Mouse (Mus musculus): ENCODE results near the gene Sh3bgrl2. TPM values are rescaled to one million over a fixed set of nuclear protein-coding genes. Genes with fewer than 3 reads are reported as not detected.

The Sh3bgrl2 gene
- polyA plus RNA-seq, 1 experiment = 3.0 TPM

GRCm38 (mm10) chr9:83596132-83596531, 48.0 kb downstream of the Sh3bgrl2 start:
- WGBS = 90% methylated on average over 6 of the region's 6 CpGs
- TF ChIP-seq CTCF (IDR thresholded peaks at IDR 0.05; ENCODE audit: borderline replicate concordance, control insufficient read depth, extremely low read depth, insufficient read depth, low read length, poor library complexity) (no peak), POLR2A (IDR thresholded peaks at IDR 0.05; ENCODE audit: control insufficient read depth, extremely low read depth, insufficient read depth, low read length, poor library complexity) (no peak)
- H3K36me3 ChIP-seq (ENCODE audit: control insufficient read depth, insufficient read depth, low read length) = no peaks in the 10 kb centered on the region

GRCm38 (mm10) chr9:83596646-83597481, 48.7 kb downstream of the Sh3bgrl2 start:
- no peaks in the 10 kb centered on the region for H3K4me1 ChIP-seq (replicated peaks; ENCODE audit: control insufficient read depth, insufficient read depth, low read length)
- DNase-seq = no peak
- TF ChIP-seq CTCF (IDR thresholded peaks at IDR 0.05; ENCODE audit: borderline replicate concordance, control insufficient read depth, extremely low read depth, insufficient read depth, low read length, poor library complexity) = no peak
- no peak for TF ChIP-seq POLR2A (IDR thresholded peaks at IDR 0.05; ENCODE audit: control insufficient read depth, extremely low read depth, insufficient read depth, low read length, poor library complexity)
- no peaks in the 10 kb centered on the region for H3K27me3 ChIP-seq (ENCODE audit: control insufficient read depth, insufficient read depth, low read length)
- H3K36me3 ChIP-seq (ENCODE audit: control insufficient read depth, insufficient read depth, low read length) = no peaks in the 10 kb centered on the region
- H3K4me3 ChIP-seq (ENCODE audit: control insufficient read depth, insufficient read depth, low read length) = no peak overlapping the region
- no peak overlapping the region for H3K27ac ChIP-seq (ENCODE audit: control insufficient read depth, insufficient read depth, low read length)
- WGBS = 91% methylated on average over 13 of the region's 13 CpGs

More at GRCm38 (mm10) chr9:83596132-83596531, 48.0 kb downstream of the Sh3bgrl2 start:
- H3K4me1 ChIP-seq (replicated peaks; ENCODE audit: control insufficient read depth, insufficient read depth, low read length) = no peaks in the 10 kb centered on the region
- DNase-seq = no peak
- H3K27me3 ChIP-seq (ENCODE audit: control insufficient read depth, insufficient read depth, low read length) = no peaks in the 10 kb centered on the region
- no peak overlapping the region for H3K4me3 ChIP-seq (ENCODE audit: control insufficient read depth, insufficient read depth, low read length)
- H3K27ac ChIP-seq (ENCODE audit: control insufficient read depth, insufficient read depth, low read length) = no peak overlapping the region

DNA sequence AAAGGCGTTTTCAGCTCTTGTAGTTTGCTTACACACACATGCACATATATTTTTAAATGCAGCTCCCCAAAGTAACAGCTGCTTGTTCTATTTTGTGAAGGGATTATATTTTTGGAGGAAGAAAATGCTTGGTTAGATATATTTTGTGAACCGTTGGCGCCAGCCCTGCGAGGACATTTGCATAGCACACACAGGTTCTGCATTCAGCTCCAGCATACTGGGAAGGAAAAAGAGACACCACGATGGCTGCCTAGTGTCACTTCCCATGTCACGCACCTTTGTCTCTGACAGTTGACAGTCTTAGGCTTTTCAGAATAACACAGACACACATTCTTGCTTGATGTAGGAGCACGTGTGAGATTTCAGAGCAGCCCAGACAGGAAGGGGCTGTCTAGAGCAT, 49.9 kb downstream of the Sh3bgrl2 start:
- Histone ChIP-seq H3K36me3 (ENCODE audit: control insufficient read depth, insufficient read depth, low read length) (no peaks in the 10 kb centered on the region), H3K4me1 (replicated peaks; ENCODE audit: control insufficient read depth, insufficient read depth, low read length) (no peaks in the 10 kb centered on the region), H3K27ac (ENCODE audit: control insufficient read depth, insufficient read depth, low read length) (no peak overlapping the region), H3K27me3 (ENCODE audit: control insufficient read depth, insufficient read depth, low read length) (no peaks in the 10 kb centered on the region), H3K4me3 (ENCODE audit: control insufficient read depth, insufficient read depth, low read length) (no peak overlapping the region)
- 86% methylated on average over 7 of the region's 7 CpGs for WGBS
- no peak for DNase-seq
- TF ChIP-seq POLR2A (IDR thresholded peaks at IDR 0.05; ENCODE audit: control insufficient read depth, extremely low read depth, insufficient read depth, low read length, poor library complexity) = no peak
- no peak for TF ChIP-seq CTCF (IDR thresholded peaks at IDR 0.05; ENCODE audit: borderline replicate concordance, control insufficient read depth, extremely low read depth, insufficient read depth, low read length, poor library complexity)

GRCm38 (mm10) chr9:83599505-83599904, 51.4 kb downstream of the Sh3bgrl2 start:
- no peaks in the 10 kb centered on the region for H3K4me1 ChIP-seq (replicated peaks; ENCODE audit: control insufficient read depth, insufficient read depth, low read length)
- 68% methylated on average over 6 of the region's 6 CpGs for WGBS
- no peak for TF ChIP-seq CTCF (IDR thresholded peaks at IDR 0.05; ENCODE audit: borderline replicate concordance, control insufficient read depth, extremely low read depth, insufficient read depth, low read length, poor library complexity)
- TF ChIP-seq POLR2A (IDR thresholded peaks at IDR 0.05; ENCODE audit: control insufficient read depth, extremely low read depth, insufficient read depth, low read length, poor library complexity) = no peak
- no peaks in the 10 kb centered on the region for H3K36me3 ChIP-seq (ENCODE audit: control insufficient read depth, insufficient read depth, low read length)
- H3K4me3 ChIP-seq (ENCODE audit: control insufficient read depth, insufficient read depth, low read length) = no peak overlapping the region
- no peaks in the 10 kb centered on the region for H3K27me3 ChIP-seq (ENCODE audit: control insufficient read depth, insufficient read depth, low read length)
- no peak for DNase-seq
- no peak overlapping the region for H3K27ac ChIP-seq (ENCODE audit: control insufficient read depth, insufficient read depth, low read length)

DNA sequence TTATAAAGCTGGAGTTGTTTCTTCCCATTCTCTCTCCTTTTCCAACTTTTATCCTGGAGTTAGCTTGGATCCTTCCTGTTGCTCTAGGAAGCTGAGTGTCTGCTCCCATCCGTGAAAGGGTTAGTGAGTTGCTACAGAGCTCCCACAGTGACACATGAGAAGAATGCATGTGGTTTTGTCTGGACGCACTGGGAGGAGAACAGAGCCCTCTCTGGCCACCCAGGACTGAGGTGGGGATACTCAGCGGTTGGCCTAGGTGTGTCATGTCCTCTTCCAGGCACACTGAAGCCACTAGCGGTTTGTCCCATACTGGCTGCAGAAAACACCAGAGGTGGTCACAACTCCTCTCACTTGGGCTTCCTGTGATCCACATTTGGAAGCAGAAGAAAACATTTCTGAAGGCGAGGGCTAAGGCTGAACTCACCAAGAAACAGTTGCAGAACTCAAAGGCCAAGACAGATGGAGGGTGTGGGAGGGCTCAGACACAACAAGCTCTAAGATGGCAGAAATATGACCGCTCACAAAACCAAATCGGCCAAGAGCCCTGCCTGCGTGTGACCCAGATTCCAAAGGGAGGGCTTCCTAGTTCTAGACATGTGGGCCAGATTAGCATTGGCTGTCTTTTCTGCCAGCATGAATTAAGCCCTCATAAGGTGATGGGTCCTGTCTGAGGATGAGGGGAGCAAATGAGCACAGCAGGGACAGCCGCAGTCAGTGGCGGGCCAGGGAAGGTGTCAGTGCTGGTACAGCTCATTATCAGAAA, 52.3 kb downstream of the Sh3bgrl2 start:
- Histone ChIP-seq H3K36me3 (ENCODE audit: control insufficient read depth, insufficient read depth, low read length) (no peaks in the 10 kb centered on the region), H3K27ac (ENCODE audit: control insufficient read depth, insufficient read depth, low read length) (no peak overlapping the region), H3K27me3 (ENCODE audit: control insufficient read depth, insufficient read depth, low read length) (no peaks in the 10 kb centered on the region), H3K4me3 (ENCODE audit: control insufficient read depth, insufficient read depth, low read length) (no peak overlapping the region), H3K4me1 (replicated peaks; ENCODE audit: control insufficient read depth, insufficient read depth, low read length) (no peaks in the 10 kb centered on the region)
- no peak for TF ChIP-seq CTCF (IDR thresholded peaks at IDR 0.05; ENCODE audit: borderline replicate concordance, control insufficient read depth, extremely low read depth, insufficient read depth, low read length, poor library complexity)
- DNase-seq = no peak
- 90% methylated on average over 10 of the region's 10 CpGs for WGBS

DNA sequence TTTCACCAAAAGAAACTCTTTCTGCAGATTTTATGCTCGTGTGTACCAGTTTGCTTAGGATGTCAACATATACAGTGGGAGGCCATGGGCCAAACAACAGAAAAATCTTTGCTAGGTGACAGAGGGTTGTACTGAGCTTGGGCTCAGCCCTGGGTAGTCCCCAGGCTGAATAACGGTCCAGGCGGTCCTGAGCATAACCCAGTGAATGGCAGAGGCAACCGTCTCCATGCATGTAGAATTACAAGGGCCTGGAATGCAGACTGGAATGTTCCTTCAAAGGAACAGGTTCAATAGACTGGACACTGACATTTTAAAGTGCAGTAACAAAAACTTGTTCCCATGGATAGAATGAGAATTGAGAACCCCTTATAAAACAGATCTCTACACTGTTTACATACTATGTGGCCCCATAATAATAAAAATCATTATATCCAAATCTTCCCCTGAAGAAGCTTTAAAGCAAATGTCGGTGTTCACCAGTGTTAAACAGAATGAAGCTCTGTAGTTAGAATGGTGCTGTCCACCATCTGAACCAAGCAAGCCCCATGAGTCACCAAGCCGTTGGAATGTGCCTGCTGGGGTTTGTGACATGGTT, 54.1 kb downstream of the Sh3bgrl2 start:
- 93% methylated on average over 6 of the region's 6 CpGs for WGBS
- TF ChIP-seq POLR2A (IDR thresholded peaks at IDR 0.05; ENCODE audit: control insufficient read depth, extremely low read depth, insufficient read depth, low read length, poor library complexity) (no peak), CTCF (IDR thresholded peaks at IDR 0.05; ENCODE audit: borderline replicate concordance, control insufficient read depth, extremely low read depth, insufficient read depth, low read length, poor library complexity) (no peak)
- H3K27ac ChIP-seq (ENCODE audit: control insufficient read depth, insufficient read depth, low read length) = no peak overlapping the region
- H3K36me3 ChIP-seq (ENCODE audit: control insufficient read depth, insufficient read depth, low read length) = no peaks in the 10 kb centered on the region
- no peak overlapping the region for H3K4me3 ChIP-seq (ENCODE audit: control insufficient read depth, insufficient read depth, low read length)
- no peaks in the 10 kb centered on the region for H3K4me1 ChIP-seq (replicated peaks; ENCODE audit: control insufficient read depth, insufficient read depth, low read length)
- no peaks in the 10 kb centered on the region for H3K27me3 ChIP-seq (ENCODE audit: control insufficient read depth, insufficient read depth, low read length)
- no peak for DNase-seq

Measured in thymus, adult 2 months (tissue).